Mouse (Mus musculus) liver, adult 10 weeks (tissue): ENCODE results near the gene Rem2. TPM values are rescaled to one million over a fixed set of nuclear protein-coding genes. Genes with fewer than 3 reads are reported as not detected.

Source experiments
- polyA plus RNA-seq: library from polyadenylated mRNA; stranded (reverse); fragments of 350-450 nt; fragmentation: Illumina TruSeq; extraction: RNeasy Lipid Tissue Mini Kit (QIAGEN cat#74804); gene quantifications from one replicate; pipeline ENCODE4 v1.2.3, GENCODE M21; 2014; ENCODE audit warnings: low read depth, low replicate concordance

The Rem2 gene
- polyA plus RNA-seq = not detected

DNA sequence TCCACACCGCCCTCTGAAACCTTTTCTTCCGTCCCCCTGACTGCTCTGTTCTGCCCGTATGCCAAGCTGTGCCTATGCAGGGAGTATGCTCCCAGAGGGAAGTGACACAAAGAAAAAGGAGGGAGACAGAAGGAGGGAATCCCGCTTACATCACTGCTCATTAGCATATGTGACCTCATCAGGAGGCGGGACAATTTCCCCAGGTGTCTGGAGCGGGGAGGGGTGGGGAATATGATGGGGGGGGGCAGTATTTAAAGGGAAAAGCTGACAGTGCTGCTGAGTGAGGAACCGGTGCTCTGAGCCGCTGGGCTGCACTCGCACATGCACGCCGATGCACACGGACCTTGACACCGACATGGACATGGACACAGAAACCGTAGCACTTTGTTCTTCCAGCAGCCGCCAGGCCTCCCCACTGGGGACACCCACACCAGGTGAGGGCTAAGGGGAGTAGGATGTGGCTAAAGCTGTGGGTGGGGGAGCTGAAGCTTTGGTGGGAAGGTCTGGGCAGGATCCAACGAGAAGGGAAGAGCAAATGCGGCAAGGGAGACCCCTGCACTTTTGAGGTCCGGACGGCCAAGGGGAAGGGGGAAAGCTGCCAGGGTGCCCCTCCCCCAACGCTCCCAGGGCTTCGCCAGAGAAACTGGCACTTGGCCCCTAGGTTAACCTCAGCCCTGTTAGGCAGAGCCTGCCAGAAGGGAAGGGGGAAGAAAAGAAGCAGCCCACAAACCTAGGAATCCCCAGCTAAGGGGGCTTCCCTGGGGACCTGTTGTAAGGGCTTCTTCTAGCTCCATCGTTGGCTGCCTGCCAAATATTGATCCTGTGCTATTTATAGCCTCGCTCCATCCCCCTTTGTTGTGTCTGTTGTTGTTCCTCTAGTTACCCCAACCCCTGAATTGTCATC is at the start of gene Rem2:
TSS of gene Rem2 (plus strand) at position 160 of the 904 bp plus-strand sequence.

DNA sequence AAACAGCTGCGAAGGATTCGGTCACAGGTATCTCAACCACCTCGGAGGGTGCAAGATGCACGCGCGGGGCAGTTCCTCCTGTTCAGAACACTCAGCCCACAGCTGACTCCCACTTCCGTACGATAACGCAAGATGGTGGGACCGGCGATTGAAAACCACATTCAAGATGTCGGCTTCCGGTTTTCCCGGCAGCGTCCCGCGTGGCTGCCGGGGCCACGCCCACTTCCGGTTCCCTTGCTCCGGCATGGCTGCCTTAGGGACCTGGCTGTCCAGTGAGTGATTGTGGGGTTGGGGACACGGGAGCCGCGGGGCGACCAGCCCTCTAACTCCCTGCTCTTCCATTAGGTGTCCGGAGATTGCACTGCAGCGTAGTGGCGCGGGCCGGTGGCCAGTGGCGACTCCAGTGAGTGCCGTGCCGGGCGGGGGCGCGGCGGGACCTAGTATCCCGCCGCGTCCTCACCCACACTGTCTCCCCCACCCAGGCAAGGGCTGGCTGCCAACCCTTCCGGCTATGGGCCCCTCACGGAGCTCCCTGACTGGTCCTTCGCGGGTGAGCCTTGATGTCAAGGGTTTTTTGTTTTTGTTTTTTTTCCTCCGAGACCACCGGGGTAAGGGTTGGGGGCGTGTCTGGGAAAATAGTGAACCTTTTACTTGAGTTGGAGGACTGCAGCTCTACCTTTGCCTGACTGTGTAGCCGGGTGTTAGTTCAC is 49.1 kb upstream of the Rem2 start, which contains the start of gene Mrpl52:
TSS of gene Mrpl52 (plus strand) at position 221 of the 710 bp plus-strand sequence.

DNA sequence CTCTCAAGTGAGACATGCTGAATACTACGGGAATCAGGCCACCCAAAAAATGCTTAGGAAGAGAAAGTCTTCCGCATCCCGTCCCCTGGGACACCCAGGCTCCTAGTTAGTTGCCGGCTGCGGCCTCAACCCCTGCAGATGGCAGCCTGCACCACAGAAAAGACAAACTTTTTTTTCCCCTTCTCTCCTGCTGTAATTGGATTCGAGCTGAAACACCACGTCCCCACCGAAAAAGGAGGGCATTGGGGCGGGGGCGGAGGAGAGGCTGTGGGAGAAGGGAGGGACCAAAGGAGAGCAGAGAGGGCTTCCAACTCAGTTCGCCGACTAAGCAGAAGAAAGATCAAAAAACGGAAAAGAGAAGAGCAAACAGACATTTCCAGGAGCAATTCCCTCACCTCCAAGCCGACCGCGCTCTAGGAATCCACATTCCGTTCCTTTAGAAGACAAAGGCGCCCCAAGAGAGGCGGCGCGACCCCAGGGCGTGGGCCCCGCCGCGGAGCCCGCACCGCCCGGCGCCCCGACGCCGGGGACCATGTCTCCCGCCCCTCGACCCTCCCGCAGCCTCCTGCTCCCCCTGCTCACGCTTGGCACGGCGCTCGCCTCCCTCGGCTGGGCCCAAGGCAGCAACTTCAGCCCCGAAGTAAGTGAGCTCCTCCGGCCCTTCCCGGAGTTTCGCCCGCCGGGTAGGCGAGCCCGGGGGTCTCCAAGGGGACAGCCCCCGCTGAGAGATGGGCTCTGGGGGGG is 44.4 kb upstream of the Rem2 start, which contains the start of gene Mmp14:
TSS of gene Mmp14 (plus strand) at position 279 of the 744 bp plus-strand sequence.

DNA sequence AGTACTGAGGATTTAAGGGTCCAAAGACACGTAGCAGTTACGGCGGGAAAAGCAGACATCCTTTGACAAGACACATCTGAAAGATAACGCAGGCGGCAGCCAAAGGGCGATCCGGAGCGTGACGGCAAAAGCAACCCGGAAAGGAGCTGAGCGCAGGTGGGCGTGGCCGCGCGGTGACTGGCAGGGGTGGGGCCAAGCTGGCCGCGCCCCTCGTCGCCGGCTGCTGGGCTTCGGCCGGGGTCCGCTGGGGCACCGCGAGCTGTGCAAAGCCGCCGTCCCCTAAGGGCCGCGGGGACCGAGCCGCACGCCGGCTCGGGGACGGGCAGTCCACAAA is 12.0 kb upstream of the Rem2 start, which contains the start of gene Lrp10:
TSS of gene Lrp10 (plus strand) at position 179 of the 334 bp plus-strand sequence.

Other genes starting within 250 kb of the Rem2 start
- gene Dad1, start 222.0 kb upstream of the Rem2 start, polyA plus RNA-seq = 11.7 TPM
- gene Abhd4, start 221.9 kb upstream of the Rem2 start, polyA plus RNA-seq = 12.8 TPM
- gene Olfr49, start 191.2 kb upstream of the Rem2 start, polyA plus RNA-seq = not detected
- 10.2 TPM for gene Oxa1l, start 115.3 kb upstream of the Rem2 start, polyA plus RNA-seq
- 2.0 TPM for gene Slc7a7, start 58.3 kb upstream of the Rem2 start, polyA plus RNA-seq
- gene Mrpl52, start 49.2 kb upstream of the Rem2 start, polyA plus RNA-seq = 45.6 TPM
- 14.3 TPM for gene Mmp14, start 44.5 kb upstream of the Rem2 start, polyA plus RNA-seq
- gene Lrp10, start 12.0 kb upstream of the Rem2 start, polyA plus RNA-seq = 2.3 TPM
- gene Prmt5, start 41.4 kb downstream of the Rem2 start, polyA plus RNA-seq = 9.2 TPM
- gene Haus4, start 78.5 kb downstream of the Rem2 start, polyA plus RNA-seq = 2.4 TPM
- gene Ajuba, start 101.5 kb downstream of the Rem2 start, polyA plus RNA-seq = 5.1 TPM
- gene 4931414P19Rik, start 129.9 kb downstream of the Rem2 start, polyA plus RNA-seq = 0.93 TPM
- gene Psmb5, start 141.9 kb downstream of the Rem2 start, polyA plus RNA-seq = 7.7 TPM
- not detected for gene Psmb11, start 145.3 kb downstream of the Rem2 start, polyA plus RNA-seq
- gene Gm17606, start 164.9 kb downstream of the Rem2 start, polyA plus RNA-seq = not detected
- gene Cdh24, start 165.3 kb downstream of the Rem2 start, polyA plus RNA-seq = not detected
- gene 1700123O20Rik, start 210.1 kb downstream of the Rem2 start, polyA plus RNA-seq = 13.9 TPM
- gene Acin1, start 210.8 kb downstream of the Rem2 start, polyA plus RNA-seq = 40.7 TPM
- gene Gm29776, start 222.7 kb downstream of the Rem2 start, polyA plus RNA-seq = not detected
- gene Cebpe, start 236.1 kb downstream of the Rem2 start, polyA plus RNA-seq = not detected